Mouse (Mus musculus) stomach, postnatal 0 days (tissue): ENCODE data around the gene Ruvbl2. TPM values are rescaled to one million over a fixed set of nuclear protein-coding genes. Genes with fewer than 3 reads are reported as not detected.
A peak's percentile ranks its signal among the peaks of the same experiment; 100 is the strongest.

Experiments used
- ATAC-seq: fragments of 200-750 bp; cut with Nextera tagmentation; 2 replicates; pipeline ENCODE4 v1.8.0; 2017; ENCODE audit not compliant: low FRiP score, low TSS enrichment
- DNase-seq: peaks from one replicate; pipeline ENCODE4 v3.0.0-alpha.2; 2016; ENCODE audit warnings: low spot score
- H3K27ac ChIP-seq: fragments of 300-500 bp; sonication (generic); replicated peaks from 2 replicates; pipeline ENCODE4 v1.5.1; 2014; ENCODE audit warnings: mild to moderate bottlenecking, control low read depth
- H3K27me3 ChIP-seq: fragments of 300-500 bp; sonication (generic); 2 replicates; pipeline ENCODE4 v1.6.1; 2014; ENCODE audit warnings: low read length; ENCODE audit not compliant: control insufficient read depth, insufficient read depth
- H3K36me3 ChIP-seq: fragments of 300-500 bp; sonication (generic); 2 replicates; pipeline ENCODE4 v1.6.1; 2014; ENCODE audit warnings: low read length, mixed read lengths; ENCODE audit not compliant: control insufficient read depth, insufficient read depth
- H3K4me1 ChIP-seq: fragments of 300-500 bp; sonication (generic); replicated peaks from 2 replicates; pipeline ENCODE4 v1.6.1; 2014; ENCODE audit warnings: antibody characterized with exemption; ENCODE audit not compliant: control insufficient read depth, insufficient read depth
- H3K4me2 ChIP-seq: fragments of 300-500 bp; sonication (generic); replicated peaks from 2 replicates; pipeline ENCODE4 v1.6.1; 2014; ENCODE audit warnings: low read depth, mild to moderate bottlenecking, control low read depth, moderate library complexity
- H3K4me3 ChIP-seq: fragments of 300-500 bp; sonication (generic); 2 replicates; pipeline ENCODE4 v1.5.1; 2014; ENCODE audit warnings: low read depth, low read length, control low read depth
- H3K9ac ChIP-seq: fragments of 300-500 bp; sonication (generic); 2 replicates; pipeline ENCODE4 v1.6.1; 2014; ENCODE audit warnings: mild to moderate bottlenecking, low read length, control low read depth, mixed read lengths
- H3K9me3 ChIP-seq: fragments of 300-500 bp; sonication (generic); 2 replicates; pipeline ENCODE4 v1.6.1; 2016; ENCODE audit warnings: low read length; ENCODE audit not compliant: control insufficient read depth
- CTCF ChIP-seq: IDR thresholded peaks from 2 replicates; pipeline ENCODE4 v1.5.1; 2016; ENCODE audit warnings: antibody characterized with exemption, low read depth, mild to moderate bottlenecking, moderate library complexity
- EP300 ChIP-seq: optimal IDR thresholded peaks from 2 replicates; pipeline ENCODE3; 2016; ENCODE audit warnings: antibody characterized with exemption
- WGBS: fragments of 180-500 bp; shearing (Covaris S2); extraction: QIAGEN DNeasy Blood & Tissue Kit; methylation state at CpG from one replicate; pipeline ENCODE4 v1.1.7; 2014; 5-methylcytosine and 5-hydroxymethylcytosine counted together
- polyA plus RNA-seq: library from polyadenylated mRNA; unstranded; fragments of >200 nt; fragmentation: Nextera tagmentation; extraction: Ambion mirVana; gene quantifications from 2 replicates; pipeline ENCODE4 v1.2.1, GENCODE M21; 2015

The Ruvbl2 gene
- polyA plus RNA-seq, 1 experiment from 2014 or later = 46.7 TPM

DNA sequence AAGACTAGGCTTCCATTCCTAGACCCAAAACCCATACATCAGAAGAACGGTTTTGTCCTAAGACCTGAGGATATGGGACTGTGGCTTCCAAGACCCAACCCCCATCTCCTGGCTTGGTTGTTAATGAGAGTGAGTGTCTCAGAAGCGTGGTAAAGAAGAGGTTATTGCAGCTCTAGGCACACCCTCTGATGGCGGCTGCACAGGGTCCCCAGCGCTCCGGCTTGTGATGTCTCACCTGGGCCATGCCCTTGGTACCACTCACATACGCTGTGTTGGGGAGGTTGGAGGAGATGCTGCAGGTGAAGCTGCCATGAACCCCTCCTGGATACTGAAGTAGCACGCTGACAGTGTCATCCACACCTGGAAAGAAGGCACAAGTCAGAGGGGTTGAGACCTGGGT is 40.9 kb upstream of the Ruvbl2 start:
- no peaks in the 10 kb centered on the region for H3K36me3 ChIP-seq
- H3K27ac ChIP-seq = no peak overlapping the region
- TF ChIP-seq EP300 (no peak), CTCF (no peak)
- no peaks in the 10 kb centered on the region for H3K9me3 ChIP-seq
- H3K9ac ChIP-seq = no peak overlapping the region
- DNase-seq = no peak
- 89% methylated on average over 7 of the region's 7 CpGs for WGBS
- no peak for ATAC-seq
- no peaks in the 10 kb centered on the region for H3K4me1 ChIP-seq
- H3K27me3 ChIP-seq = no peaks in the 10 kb centered on the region
- no peak overlapping the region for H3K4me2 ChIP-seq
- H3K4me3 ChIP-seq = no peak overlapping the region

DNA sequence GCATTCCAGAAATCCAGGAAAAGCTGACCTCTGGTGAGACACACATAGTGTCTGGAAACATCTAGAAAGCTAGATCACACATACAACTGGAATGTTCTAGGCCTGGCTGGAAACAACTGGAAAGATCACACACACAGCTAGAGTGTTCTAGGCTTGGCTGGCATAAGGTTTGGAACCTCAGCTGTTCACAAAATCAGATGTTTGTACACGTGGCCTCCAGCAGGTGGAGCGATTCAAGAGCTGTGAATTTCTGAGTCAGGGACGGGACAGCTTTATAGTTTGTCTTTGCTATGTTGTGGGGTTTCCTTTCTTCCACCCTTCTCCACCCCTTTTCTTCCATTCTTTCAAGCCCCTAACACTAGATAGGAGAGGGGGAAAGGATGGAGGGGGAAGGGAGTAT is 39.1 kb upstream of the Ruvbl2 start:
- DNase-seq = peak; percentile 64

DNA sequence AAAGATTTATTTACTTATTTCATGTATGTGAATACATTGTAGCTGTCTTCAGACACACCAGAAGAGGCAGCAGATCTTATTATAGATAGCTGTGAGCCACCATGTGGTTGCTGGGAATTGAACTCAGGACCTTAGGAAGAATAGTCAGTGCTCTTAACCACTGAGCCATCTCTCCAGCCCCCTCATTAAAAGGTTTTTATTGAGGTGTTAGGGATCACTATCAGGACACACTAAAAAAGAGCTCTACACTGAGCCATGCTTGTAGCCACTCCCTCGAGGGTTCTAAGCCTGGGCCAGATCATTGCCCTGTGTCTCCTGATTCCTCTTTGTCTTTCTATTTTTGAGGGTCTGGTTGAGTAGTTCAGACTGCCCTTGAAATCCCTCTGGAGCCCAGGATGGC is 38.6 kb upstream of the Ruvbl2 start:
- H3K4me1 ChIP-seq = no peaks in the 10 kb centered on the region
- no peaks in the 10 kb centered on the region for H3K27me3 ChIP-seq
- DNase-seq = no peak
- no peak overlapping the region for H3K9ac ChIP-seq
- H3K4me3 ChIP-seq = no peak overlapping the region
- no peak for TF ChIP-seq EP300
- TF ChIP-seq CTCF = no peak
- no peaks in the 10 kb centered on the region for H3K9me3 ChIP-seq
- 44% methylated on average over 1 of the region's 1 CpGs for WGBS
- no peak overlapping the region for H3K4me2 ChIP-seq
- ATAC-seq = no peak
- H3K36me3 ChIP-seq = no peaks in the 10 kb centered on the region
- H3K27ac ChIP-seq = no peak overlapping the region

More for the DNA sequence above, 39.1 kb upstream of the Ruvbl2 start:
- H3K27me3 ChIP-seq = no peaks in the 10 kb centered on the region
- no peaks in the 10 kb centered on the region for H3K36me3 ChIP-seq
- ATAC-seq = peak; percentile 47; the same call in 1 of the 2 replicates
- no peaks in the 10 kb centered on the region for H3K4me1 ChIP-seq
- no peak overlapping the region for H3K27ac ChIP-seq
- H3K9ac ChIP-seq = no peak overlapping the region
- H3K4me3 ChIP-seq = no peak overlapping the region
- H3K4me2 ChIP-seq = no peak overlapping the region
- H3K9me3 ChIP-seq = no peaks in the 10 kb centered on the region
- 6% methylated on average over 3 of the region's 3 CpGs for WGBS
- TF ChIP-seq CTCF (peak; percentile 91), EP300 (no peak)

DNA sequence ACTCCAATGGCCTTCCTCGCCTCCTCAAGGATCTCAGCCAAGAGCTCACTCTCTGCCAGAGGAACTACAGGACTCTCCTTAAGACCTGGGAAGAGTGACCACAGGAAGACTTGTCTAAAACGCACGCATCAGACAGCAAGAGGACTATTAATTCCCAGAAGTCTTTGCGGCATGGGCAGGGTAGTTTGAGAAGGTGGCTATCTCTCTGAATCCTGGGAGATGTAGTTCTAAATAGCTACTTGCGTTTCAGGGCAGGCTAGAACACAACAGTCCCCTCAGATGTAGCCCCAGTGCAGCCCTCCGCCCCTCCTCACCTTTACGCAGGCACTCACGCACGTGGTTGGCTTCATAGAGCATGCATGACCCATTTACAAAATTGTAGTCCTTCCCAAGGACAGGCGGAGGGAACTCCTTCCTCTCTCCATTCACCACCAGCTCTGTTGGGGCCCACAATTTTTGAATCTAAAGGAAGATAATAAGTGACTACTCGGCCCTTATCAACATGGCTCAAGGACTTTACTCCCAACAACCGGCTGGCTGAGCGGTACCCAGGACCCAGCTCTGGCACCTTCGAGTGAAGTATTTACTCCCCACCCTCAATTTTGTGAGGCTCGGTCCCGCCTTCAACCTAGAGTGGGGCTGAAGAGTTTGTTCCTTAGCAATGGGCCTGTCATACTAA is 37.5 kb upstream of the Ruvbl2 start:
- H3K27me3 ChIP-seq = no peaks in the 10 kb centered on the region
- DNase-seq (peak; percentile 41), ATAC-seq (peak; percentile 25; the same call in 1 of the 2 replicates)
- H3K4me3 ChIP-seq = no peak overlapping the region
- 0 out of 2 replicates have a peak overlapping the region, but pooled peaks have one; percentile 32 for H3K9ac ChIP-seq
- TF ChIP-seq CTCF = no peak
- no peak for TF ChIP-seq EP300
- H3K4me1 ChIP-seq = no peaks in the 10 kb centered on the region
- WGBS = 53% methylated on average over 16 of the region's 16 CpGs
- H3K4me2 ChIP-seq = 0 out of 2 replicates have a peak overlapping the region, but pooled peaks have one; percentile 15
- H3K36me3 ChIP-seq = no peaks in the 10 kb centered on the region
- no peaks in the 10 kb centered on the region for H3K9me3 ChIP-seq
- no peak overlapping the region for H3K27ac ChIP-seq

DNA sequence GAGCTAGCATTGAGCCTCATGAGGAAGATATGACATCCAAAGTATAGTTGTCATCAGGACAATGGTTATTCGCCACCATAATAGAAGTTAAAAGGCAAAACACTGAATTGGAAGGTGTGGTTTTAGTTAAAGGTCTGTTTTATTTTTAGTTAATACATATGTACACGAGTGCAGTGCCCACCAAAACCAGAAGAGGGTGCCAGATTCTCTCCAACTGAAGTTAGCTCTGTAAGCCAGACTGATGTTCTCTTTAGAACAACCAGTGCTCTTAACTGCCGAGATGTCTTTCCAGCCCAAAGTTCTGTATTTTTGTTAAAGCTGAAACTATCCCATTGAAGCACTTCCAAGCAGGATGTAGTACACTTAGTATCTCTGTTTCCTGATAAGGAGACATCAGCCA is 33.0 kb upstream of the Ruvbl2 start:
- H3K36me3 ChIP-seq = no peaks in the 10 kb centered on the region
- H3K9ac ChIP-seq = no peak overlapping the region
- no peak overlapping the region for H3K4me3 ChIP-seq
- no peak overlapping the region for H3K4me2 ChIP-seq
- H3K4me1 ChIP-seq = peaks cover 2% of the 10 kb centered on the region
- no peaks in the 10 kb centered on the region for H3K9me3 ChIP-seq
- 8% methylated on average over 3 of the region's 3 CpGs for WGBS
- H3K27me3 ChIP-seq = no peaks in the 10 kb centered on the region
- DNase-seq = peak; percentile 77
- ATAC-seq = no peak
- TF ChIP-seq EP300 = no peak
- TF ChIP-seq CTCF = peak; percentile 90
- H3K27ac ChIP-seq = no peak overlapping the region

DNA sequence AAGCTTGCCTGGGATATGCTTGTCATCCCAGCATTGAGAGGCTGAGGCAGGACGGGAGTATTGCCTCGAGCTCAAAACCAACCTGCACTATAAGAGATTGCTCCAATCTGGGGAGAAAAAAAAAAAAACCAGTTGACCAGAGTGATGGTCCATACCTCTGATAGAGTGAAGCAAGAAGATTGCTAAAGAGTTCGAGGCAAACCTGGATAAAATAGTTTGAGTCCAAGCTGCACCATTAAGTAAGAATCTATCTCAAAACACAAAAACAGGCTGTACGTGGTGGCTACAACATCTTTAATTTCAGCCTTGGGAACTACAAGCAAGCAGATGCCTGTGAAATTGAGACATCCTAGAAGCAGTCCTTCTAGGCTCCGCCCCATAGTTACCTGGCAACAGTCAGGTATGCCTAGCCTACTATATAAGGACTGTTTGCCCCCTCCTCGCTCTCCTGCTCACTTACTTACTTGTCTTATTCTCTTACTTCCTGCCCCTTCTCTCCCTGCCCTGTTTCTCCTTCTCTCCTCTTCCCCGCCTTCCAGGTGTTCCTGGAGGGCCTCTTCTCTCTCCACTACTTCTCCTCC is 29.3 kb upstream of the Ruvbl2 start:
- peaks cover 4% of the 10 kb centered on the region for H3K4me1 ChIP-seq
- no peak overlapping the region for H3K27ac ChIP-seq
- H3K9me3 ChIP-seq = no peaks in the 10 kb centered on the region
- peak overlapping the region; percentile 76 for H3K4me3 ChIP-seq
- TF ChIP-seq CTCF = no peak
- TF ChIP-seq EP300 = no peak
- H3K27me3 ChIP-seq = no peaks in the 10 kb centered on the region
- H3K4me2 ChIP-seq = peak overlapping the region; percentile 87
- DNase-seq (no peak), ATAC-seq (0 out of 2 replicates have a peak, but pooled peaks have one; percentile 5)
- no peaks in the 10 kb centered on the region for H3K36me3 ChIP-seq
- H3K9ac ChIP-seq = no peak overlapping the region
- WGBS = 33% methylated on average over 7 of the region's 7 CpGs
